Mouse (Mus musculus) testis, adult 2 months (tissue): ENCODE measurements at regions not wholly inside any gene's neighbourhood (a gene's known extent, or its start where the extent isn't known, plus 50 kb on each side); places are given as distances from the start of the nearest gene placed in this dataset.

Source experiments
- CTCF ChIP-seq: fragments of 200-500 bp; IDR thresholded peaks from 2 replicates; pipeline ENCODE4 v1.5.1; 2012; ENCODE audit warnings: low read depth, mild to moderate bottlenecking, inconsistent platforms, low read length, moderate library complexity; ENCODE audit not compliant: control insufficient read depth, insufficient read depth, insufficient replicate concordance
- POLR2A ChIP-seq: fragments of 200-500 bp; IDR thresholded peaks from 2 replicates; pipeline ENCODE4 v1.6.1; 2012; ENCODE audit warnings: low read depth, mild to moderate bottlenecking, inconsistent platforms, low read length, moderate library complexity; ENCODE audit not compliant: control insufficient read depth

- TF ChIP-seq CTCF (no peak), POLR2A (no peak)
Observed at GRCm38 (mm10) chr10:119015311-119016055, 145.5 kb upstream of the Dyrk2 start.
